Mouse (Mus musculus): Measurements from ENCODE around the gene Gpsm3.

DNA sequence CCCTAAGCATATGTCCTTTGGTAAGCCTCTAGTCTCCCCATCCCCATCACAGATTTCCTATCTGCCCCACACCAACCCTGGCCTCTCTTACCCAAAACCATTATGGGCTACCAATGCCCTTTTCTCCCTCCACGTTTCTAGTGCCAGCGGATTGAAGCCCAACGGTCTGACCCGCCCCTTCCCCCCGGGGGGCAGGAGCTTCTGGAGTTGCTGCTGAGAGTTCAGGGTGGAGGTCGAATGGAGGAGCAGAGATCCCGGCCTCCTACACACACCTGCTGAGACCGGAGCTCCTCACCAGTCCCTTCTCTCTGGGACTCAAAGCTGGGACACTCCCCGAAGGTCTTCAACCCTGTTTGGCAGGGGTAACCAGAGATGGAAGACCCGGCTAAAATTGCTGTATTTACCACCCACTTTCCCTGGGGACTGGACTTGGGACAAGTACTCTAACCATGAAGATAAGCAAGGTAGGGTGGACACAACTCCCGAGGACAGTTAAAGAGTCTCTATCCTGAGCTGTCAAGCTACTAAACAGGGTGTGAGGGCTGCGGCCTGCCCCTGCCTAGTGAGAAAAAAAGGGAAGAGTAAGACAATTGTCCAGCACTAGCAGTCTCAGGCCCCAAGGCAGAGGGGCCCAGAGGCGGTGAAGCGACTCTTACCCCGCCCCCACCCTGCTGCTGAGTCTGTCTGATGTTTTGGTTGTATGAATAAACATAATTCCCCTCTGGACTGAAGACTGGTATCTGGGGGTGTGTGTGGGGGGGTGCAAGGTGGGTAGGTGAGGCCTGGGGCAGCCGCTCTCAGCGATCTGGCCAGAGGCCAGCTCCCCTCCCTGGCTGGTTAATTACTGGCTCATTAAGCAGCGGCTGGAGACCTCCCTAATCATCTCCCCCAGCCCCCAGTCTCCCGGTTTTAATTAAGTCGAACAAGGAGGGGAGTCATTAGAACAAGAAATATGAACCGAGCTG, 1.7 kb downstream of the Gpsm3 start, which contains the start of gene Pbx2:
- TF ChIP-seq CTCF (IDR thresholded peaks at IDR 0.05; ENCODE audit: insufficient read depth, low read length) (no peak), POLR2A (IDR thresholded peaks at IDR 0.05; ENCODE audit: borderline replicate concordance, extremely low read depth, low read depth, low read length) (no peak)

Data from lung, adult 2 months (tissue).